ENCODE assay signal across 12 mouse cellular contexts in genomic region chr15:84811126-84811525, GRCm38 (mm10). TPM values are rescaled to one million over a fixed set of nuclear protein-coding genes. Genes with fewer than 3 reads are reported as not detected.
DNase-seq lines count a peak whose midpoint lies in the region.
"Had no signal": no experiment of that assay in that cellular context is flagged by ENCODE, and none has a peak within 500 bp of the region (broad histone marks: within the 10 kb centered on the region; RNA-seq: fewer than 3 reads in every experiment).

No protein-coding gene starts in this region.

- DNase-seq in cerebellum, adult 9-10 months = peak; percentile 19
- no peak for DNase-seq in cerebellum, adult 9-11 months
- peak; percentile 40 for DNase-seq in 3134 (ENCODE audit: extremely low read depth, insufficient read length, low spot score)
- peak; percentile 54 for DNase-seq in adrenal gland, adult 2 months
- DNase-seq in adrenal gland, postnatal 25 days = peak; percentile 12
- no peak for DNase-seq in B cell, adult 2 months
- DNase-seq in right cerebral cortex, postnatal 14 days = no peak
- DNase-seq: cerebellum, adult 11 months; cerebellum, adult 8-10 months; cerebellum, postnatal 36 days; gastrocnemius, postnatal 14 days had no signal

RNA-seq across cellular contexts. Expression of gene Phf21b, which starts 44.7 kb away (rescaled TPM):
- 1 to 10 TPM; 1.7 to 1.8 TPM for total RNA-seq in adrenal gland, adult 2 months (2021)
- polyA plus RNA-seq in adrenal gland, adult 2 months (2012; rRNA removed) = 5.2 and 5.5 TPM in 2 replicates
- 3.2 and 3.6 TPM in 2 replicates for total RNA-seq in adrenal gland, postnatal 25 days (2021)
- polyA plus RNA-seq: G1E had no signal

Comparison
In these comparisons a context has a peak if more than half of its experiments do, and no peak if none do; other contexts are left out.
1. DNase-seq: peak in cerebellum, adult 9-10 months (single experiment), 3134 (single experiment), adrenal gland, adult 2 months (single experiment) and adrenal gland, postnatal 25 days (single experiment); none in cerebellum, adult 9-11 months (single experiment), B cell, adult 2 months (0 of 2) and right cerebral cortex, postnatal 14 days (single experiment).